Mouse (Mus musculus): ENCODE measurements around the gene Hs6st1. TPM values are rescaled to one million over a fixed set of nuclear protein-coding genes. Genes with fewer than 3 reads are reported as not detected.

Gene Hs6st1
- total RNA-seq, 2 experiments from 2014 or later: 24.8 to 26.4 TPM

Small RNA genes lying within 50 kb of the gene (microRNA-seq; reads per million reads assigned to microRNA genes)
- gene Mir6897: 1.3 to 9.5 reads per million in 2 experiments

Other genes starting within 250 kb of the Hs6st1 start
- gene Uggt1, start 176.3 kb downstream of the Hs6st1 start, total RNA-seq (2021): 10 to 100 TPM; 26.5 to 30.9 TPM
- 1 to 10 TPM; 2.6 to 2.9 TPM for gene Neurl3, start 206.3 kb downstream of the Hs6st1 start, total RNA-seq (2021)
- gene Arid5a, start 239.3 kb downstream of the Hs6st1 start, total RNA-seq (2021): 10 to 100 TPM in 1 of 2 experiments, 1 to 10 TPM in 1; 9.1 to 11.4 TPM